Mouse (Mus musculus) lung, adult 2 months (tissue): ENCODE results near the gene Gm20671.

Experiments
- CTCF ChIP-seq: fragments of 200-500 bp; IDR thresholded peaks from 2 replicates; pipeline ENCODE4 v1.5.1; 2011; ENCODE audit warnings: mild to moderate bottlenecking, low read length, control low read depth; ENCODE audit not compliant: insufficient read depth
- POLR2A ChIP-seq: fragments of 200-500 bp; IDR thresholded peaks from 2 replicates; pipeline ENCODE4 v1.6.1; 2011; ENCODE audit warnings: low read depth, mild to moderate bottlenecking, control low read depth, low read length, borderline replicate concordance; ENCODE audit errors: extremely low read depth

- TF ChIP-seq CTCF (no peak), POLR2A (no peak)
Measured at GRCm38 (mm10) chr5:32854818-32855217, 27.9 kb upstream of the Gm20671 start.
